Mouse (Mus musculus) v-Abl transformed pro-B cells (cell line): Measurements from ENCODE around the gene Srgap2.

Source experiments
- in situ Hi-C, 2 experiments: fragments of 400-800 bp; cut with MboI; formaldehyde crosslinking; loops; one replicate each; pipeline ENCODE4 v1.15.1; 2025; ENCODE audit not compliant: unreplicated experiment in 2 of 2

Srgap2 gene

GRCm38 (mm10) chr1:131528081-131528507 is 942 bp upstream of the Srgap2 start:
- in situ Hi-C loops: loop anchor here (5.0 to 10.0 kb wide), 2 partner anchors 93 to 101 kb away; no protein-coding TSS in a partner anchor

- in situ Hi-C loops: loop anchor here (5.0 to 10.0 kb wide), 2 partner anchors 92 to 99 kb away; no protein-coding TSS in a partner anchor
Observed at GRCm38 (mm10) chr1:131526371-131527270, 531 bp downstream of the Srgap2 start.

- in situ Hi-C loops: loop anchor here (5.0 to 10.0 kb wide), 2 partner anchors 91 to 98 kb away; no protein-coding TSS in a partner anchor
Observed at GRCm38 (mm10) chr1:131525586-131526271, 1.4 kb downstream of the Srgap2 start.

GRCm38 (mm10) chr1:131525101-131525585 is 2.0 kb downstream of the Srgap2 start:
- in situ Hi-C loops: loop anchor here (5.0 to 10.0 kb wide), 2 partner anchors 90 to 98 kb away; no protein-coding TSS in a partner anchor

- in situ Hi-C loops: loop anchor here in 1 of 2 experiments (10.0 kb wide), 1 partner anchor 89 kb away; no protein-coding TSS in a partner anchor
Observed at GRCm38 (mm10) chr1:131523794-131524193, 3.4 kb downstream of the Srgap2 start.

GRCm38 (mm10) chr1:131516588-131516987 is 10.6 kb downstream of the Srgap2 start:
- in situ Hi-C loops: no loop called here

GRCm38 (mm10) chr1:131514197-131514596 is 13.0 kb downstream of the Srgap2 start:
- in situ Hi-C loops: no loop called here

- in situ Hi-C loops: no loop called here
Observed at GRCm38 (mm10) chr1:131513136-131513535, 14.0 kb downstream of the Srgap2 start.

GRCm38 (mm10) chr1:131511661-131512500 is 15.3 kb downstream of the Srgap2 start:
- in situ Hi-C loops: no loop called here

GRCm38 (mm10) chr1:131511131-131511530 is 16.0 kb downstream of the Srgap2 start:
- in situ Hi-C loops: no loop called here

- in situ Hi-C loops: no loop called here
Observed at GRCm38 (mm10) chr1:131501681-131502080, 25.5 kb downstream of the Srgap2 start.

GRCm38 (mm10) chr1:131498231-131498630 is 28.9 kb downstream of the Srgap2 start:
- in situ Hi-C loops: no loop called here

GRCm38 (mm10) chr1:131493966-131494898 is 32.9 kb downstream of the Srgap2 start:
- in situ Hi-C loops: no loop called here

GRCm38 (mm10) chr1:131492360-131492759 is 34.8 kb downstream of the Srgap2 start:
- in situ Hi-C loops: no loop called here

GRCm38 (mm10) chr1:131491579-131491978 is 35.6 kb downstream of the Srgap2 start:
- in situ Hi-C loops: no loop called here

- in situ Hi-C loops: no loop called here
Observed at GRCm38 (mm10) chr1:131489312-131489711, 37.8 kb downstream of the Srgap2 start.

- in situ Hi-C loops: no loop called here
Observed at GRCm38 (mm10) chr1:131486094-131486850, 40.9 kb downstream of the Srgap2 start.

GRCm38 (mm10) chr1:131482242-131482641 is 44.9 kb downstream of the Srgap2 start:
- in situ Hi-C loops: no loop called here
